Mouse (Mus musculus): Measurements from ENCODE around the gene Ccdc71l. TPM values are rescaled to one million over a fixed set of nuclear protein-coding genes. Genes with fewer than 3 reads are reported as not detected.

Ccdc71l gene
- polyA plus RNA-seq, 1 experiment, result 24.5 TPM

DNA sequence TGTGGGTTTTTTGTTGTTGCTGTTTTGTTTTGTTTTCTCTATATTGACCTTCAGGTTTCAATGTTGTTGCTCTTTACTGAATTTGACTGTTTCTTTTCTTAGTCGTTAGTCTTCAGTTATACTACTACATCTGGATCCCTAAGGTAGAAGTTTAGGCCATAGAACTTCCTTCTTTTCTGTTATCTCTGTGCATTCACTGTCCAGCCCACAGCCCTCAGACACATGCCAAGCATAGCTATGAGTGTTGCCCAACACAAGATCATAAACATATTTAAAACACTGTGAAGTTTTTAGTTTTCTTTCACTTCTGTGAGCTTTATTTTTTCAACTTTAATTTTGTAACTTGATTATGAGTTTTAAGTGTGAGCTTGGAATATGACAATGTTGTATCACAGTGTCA lies 41.0 kb downstream of the Ccdc71l start:
- no peak for TF ChIP-seq CTCF (IDR thresholded peaks at IDR 0.05; ENCODE audit: low read depth, low read length)
- no peak for TF ChIP-seq POLR2A (IDR thresholded peaks at IDR 0.05; ENCODE audit: borderline replicate concordance, low read depth, low read length)
- no peak overlapping the region for H3K27ac ChIP-seq (ENCODE audit: insufficient read depth, low read depth, low read length)

DNA sequence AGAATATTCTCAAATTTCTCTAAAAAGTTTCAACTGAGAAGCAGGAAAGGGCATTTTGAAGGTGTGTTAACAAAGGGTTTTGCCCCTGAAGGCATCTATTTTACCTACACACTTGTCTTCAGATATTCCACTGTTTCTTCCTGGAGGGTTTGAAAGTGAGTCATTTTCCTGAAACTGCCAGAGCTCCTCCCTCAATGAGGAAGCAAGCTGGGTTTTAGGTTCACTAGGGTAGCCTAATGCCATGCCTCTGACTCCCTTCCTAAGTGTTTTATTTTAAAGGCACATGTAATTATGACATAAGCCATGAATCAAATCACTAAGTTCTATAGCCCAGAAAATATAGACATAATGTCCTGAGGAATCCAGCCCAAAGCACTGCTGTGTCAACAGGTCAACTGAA lies 49.3 kb downstream of the Ccdc71l start:
- TF ChIP-seq CTCF (IDR thresholded peaks at IDR 0.05; ENCODE audit: low read depth, low read length), result no peak
- TF ChIP-seq POLR2A (IDR thresholded peaks at IDR 0.05; ENCODE audit: borderline replicate concordance, low read depth, low read length), result no peak
- peaks cover 32% of the 10 kb centered on the region for H3K4me1 ChIP-seq (ENCODE audit: control insufficient read depth, insufficient read depth, low read length)
- H3K27ac ChIP-seq (ENCODE audit: insufficient read depth, low read depth, low read length), result no peak overlapping the region
- H3K4me3 ChIP-seq (ENCODE audit: insufficient read depth, low read length), result no peak overlapping the region

More for the DNA sequence above, 41.0 kb downstream of the Ccdc71l start:
- no peaks in the 10 kb centered on the region for H3K4me1 ChIP-seq (ENCODE audit: control insufficient read depth, insufficient read depth, low read length)
- H3K4me3 ChIP-seq (ENCODE audit: insufficient read depth, low read length), result no peak overlapping the region

DNA sequence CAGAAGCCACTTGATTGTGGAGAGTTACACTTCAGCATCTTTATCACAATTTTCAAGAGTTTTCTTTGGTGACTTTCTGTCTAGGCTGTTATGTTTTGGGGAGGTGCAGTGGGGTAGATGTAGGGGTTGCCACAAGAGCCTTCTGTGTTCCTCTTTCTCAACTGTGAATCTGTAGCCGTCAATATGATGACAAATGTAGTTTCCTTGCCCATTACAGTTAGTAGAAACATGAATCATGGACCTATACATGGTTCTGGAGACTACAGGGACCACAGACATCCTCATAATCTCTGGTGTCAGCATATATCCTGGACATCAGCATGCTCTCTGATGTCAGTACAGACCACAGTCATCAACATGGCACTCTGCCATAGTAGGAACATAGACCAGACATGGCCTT lies 52.5 kb downstream of the Ccdc71l start:
- H3K4me3 ChIP-seq (ENCODE audit: insufficient read depth, low read length), result no peak overlapping the region
- peaks cover 41% of the 10 kb centered on the region for H3K4me1 ChIP-seq (ENCODE audit: control insufficient read depth, insufficient read depth, low read length)
- H3K27ac ChIP-seq (ENCODE audit: insufficient read depth, low read depth, low read length), result peak overlapping the region; percentile 25
- TF ChIP-seq POLR2A (IDR thresholded peaks at IDR 0.05; ENCODE audit: borderline replicate concordance, low read depth, low read length) (no peak), CTCF (IDR thresholded peaks at IDR 0.05; ENCODE audit: low read depth, low read length) (no peak)

Other genes with a start within 250 kb of the Ccdc71l start
- gene Pik3cg, start 170.0 kb upstream of the Ccdc71l start, polyA plus RNA-seq (2012; ENCODE audit: insufficient read depth, insufficient read length, missing spikeins), result 73.2 and 75.7 TPM in 2 replicates

Data from bone marrow macrophage, adult 2 months (primary cell).